Mouse (Mus musculus): ENCODE measurements around the gene Ankrd44. TPM values are rescaled to one million over a fixed set of nuclear protein-coding genes. Genes with fewer than 3 reads are reported as not detected.

Gene Ankrd44
- polyA plus RNA-seq, 1 experiment from 2014 or later = 16.7 TPM

DNA sequence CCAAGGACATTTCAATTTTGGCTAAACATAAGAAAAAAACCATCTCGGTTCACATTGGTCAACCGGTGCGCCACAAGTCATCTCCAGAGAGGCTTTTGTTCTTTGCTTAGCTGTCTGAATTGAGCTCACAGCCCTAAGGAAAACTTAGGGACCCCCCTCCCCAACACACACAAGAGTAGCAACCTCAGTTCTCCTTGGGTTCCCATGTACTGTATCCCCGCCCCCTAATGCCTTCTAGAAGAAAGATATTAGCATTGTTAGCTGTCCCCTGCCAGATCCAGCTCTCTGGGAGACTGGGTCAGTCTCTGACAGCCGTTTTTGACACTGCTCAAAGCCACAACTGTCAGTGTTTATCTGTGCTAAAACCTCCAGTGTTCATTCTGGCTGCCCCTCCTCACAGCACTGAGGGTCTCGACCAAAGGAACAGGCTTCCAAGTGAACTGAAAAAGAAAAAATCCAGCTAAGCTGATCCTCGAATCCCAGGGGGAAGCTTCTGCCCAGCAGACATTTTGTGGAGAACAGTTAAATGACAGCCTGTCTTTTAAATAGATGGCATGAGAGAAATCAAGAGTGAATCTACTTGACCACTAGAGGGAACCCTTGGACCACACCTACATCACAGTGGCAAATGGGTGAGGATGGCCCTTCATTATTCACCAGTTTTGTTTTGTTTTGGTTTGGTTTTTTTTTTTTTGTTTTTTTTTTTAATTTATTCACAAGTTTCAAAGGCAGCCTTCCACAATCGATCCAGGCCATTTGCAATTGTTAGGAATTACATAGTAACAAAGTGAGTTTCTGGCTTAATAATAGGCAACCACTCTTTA lies 260.4 kb downstream of the Ankrd44 start:
- Histone ChIP-seq H3K4me2 (no peak overlapping the region), H3K4me3 (no peak overlapping the region), H3K9me3 (no peaks in the 10 kb centered on the region), H3K9ac (no peak overlapping the region), H3K27ac (replicated peaks) (peak overlapping the region; percentile 38; the same call in 1 of the 2 replicates), H3K27me3 (0 out of 2 replicates have a peak, but pooled peaks cover 5% of the 10 kb centered on the region), H3K4me1 (replicated peaks) (peaks cover 16% of the 10 kb centered on the region), H3K36me3 (no peaks in the 10 kb centered on the region)
- 55% methylated on average over 8 of the region's 8 CpGs for WGBS
- peak; percentile 16; the same call in 1 of the 2 replicates for ATAC-seq (ENCODE audit: low read depth)

- H3K27ac ChIP-seq (replicated peaks) = peak overlapping the region; percentile 42; the same call in 1 of the 2 replicates
- no peaks in the 10 kb centered on the region for H3K36me3 ChIP-seq
- no peak overlapping the region for H3K4me2 ChIP-seq
- H3K4me3 ChIP-seq = no peak overlapping the region
- 0 out of 2 replicates have a peak, but pooled peaks cover 5% of the 10 kb centered on the region for H3K27me3 ChIP-seq
- H3K9ac ChIP-seq = no peak overlapping the region
- WGBS = 30% methylated on average over 4 of the region's 4 CpGs
- peaks cover 16% of the 10 kb centered on the region for H3K4me1 ChIP-seq (replicated peaks)
- 0 out of 2 replicates have a peak, but pooled peaks have one; percentile 41 for ATAC-seq (ENCODE audit: low read depth)
- H3K9me3 ChIP-seq = no peaks in the 10 kb centered on the region
These were observed 261.1 kb downstream of the Ankrd44 start for GRCm38 (mm10) chr1:54665095-54665494.

GRCm38 (mm10) chr1:54660674-54661073 lies 265.5 kb downstream of the Ankrd44 start:
- Histone ChIP-seq H3K4me1 (replicated peaks) (peaks cover 13% of the 10 kb centered on the region), H3K9ac (no peak overlapping the region), H3K9me3 (no peaks in the 10 kb centered on the region), H3K4me3 (no peak overlapping the region), H3K27me3 (0 out of 2 replicates have a peak, but pooled peaks cover 5% of the 10 kb centered on the region), H3K27ac (replicated peaks) (no peak overlapping the region), H3K36me3 (peaks cover 4% of the 10 kb centered on the region; the same call in 1 of the 2 replicates), H3K4me2 (no peak overlapping the region)
- ATAC-seq (ENCODE audit: low read depth) = no peak
- WGBS = 90% methylated on average over 6 of the region's 6 CpGs

- Histone ChIP-seq H3K9me3 (no peaks in the 10 kb centered on the region), H3K4me2 (no peak overlapping the region), H3K36me3 (peaks cover 15% of the 10 kb centered on the region), H3K4me1 (replicated peaks) (no peaks in the 10 kb centered on the region), H3K9ac (no peak overlapping the region), H3K27me3 (0 out of 2 replicates have a peak, but pooled peaks cover under 1% of the 10 kb centered on the region), H3K27ac (replicated peaks) (no peak overlapping the region), H3K4me3 (no peak overlapping the region)
- WGBS = 92% methylated on average over 4 of the region's 4 CpGs
- no peak for ATAC-seq (ENCODE audit: low read depth)
These were observed 267.6 kb downstream of the Ankrd44 start for GRCm38 (mm10) chr1:54658558-54658957.

GRCm38 (mm10) chr1:54648237-54648636 lies 277.9 kb downstream of the Ankrd44 start:
- no peak overlapping the region for H3K4me3 ChIP-seq
- ATAC-seq (ENCODE audit: low read depth) = no peak
- no peaks in the 10 kb centered on the region for H3K9me3 ChIP-seq
- H3K27ac ChIP-seq (replicated peaks) = no peak overlapping the region
- H3K27me3 ChIP-seq = no peaks in the 10 kb centered on the region
- no peak overlapping the region for H3K4me2 ChIP-seq
- H3K9ac ChIP-seq = no peak overlapping the region
- peaks cover 15% of the 10 kb centered on the region; the same call in 1 of the 2 replicates for H3K36me3 ChIP-seq
- WGBS = 88% methylated on average over 5 of the region's 5 CpGs
- 0 out of 2 replicates have a peak, but pooled peaks cover 4% of the 10 kb centered on the region for H3K4me1 ChIP-seq (replicated peaks)

DNA sequence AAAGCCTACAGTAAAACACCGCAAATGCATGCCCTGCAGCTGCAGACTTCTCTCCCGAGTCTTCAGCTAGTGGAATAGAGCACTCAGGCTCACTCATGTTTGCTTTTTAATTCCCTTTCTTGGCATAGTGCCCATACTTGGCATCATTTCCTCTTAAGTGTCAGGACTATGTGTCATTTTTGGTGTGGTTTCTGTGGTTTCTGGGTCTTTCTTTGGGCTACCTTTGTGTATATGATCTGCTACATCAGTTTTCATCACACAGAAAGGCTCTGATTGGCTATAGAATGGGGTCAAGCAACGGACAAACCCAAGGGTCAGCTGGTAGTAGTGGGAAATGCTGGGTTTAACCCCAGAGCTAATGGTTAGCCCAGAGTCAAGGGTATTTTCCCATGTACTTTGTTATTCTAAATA lies 278.8 kb downstream of the Ankrd44 start:
- H3K4me2 ChIP-seq = no peak overlapping the region
- H3K9ac ChIP-seq = no peak overlapping the region
- 0 out of 2 replicates have a peak, but pooled peaks cover 4% of the 10 kb centered on the region for H3K4me1 ChIP-seq (replicated peaks)
- H3K27me3 ChIP-seq = no peaks in the 10 kb centered on the region
- H3K36me3 ChIP-seq = peaks cover 12% of the 10 kb centered on the region; the same call in 1 of the 2 replicates
- H3K4me3 ChIP-seq = no peak overlapping the region
- no peaks in the 10 kb centered on the region for H3K9me3 ChIP-seq
- 67% methylated on average over 3 of the region's 3 CpGs for WGBS
- ATAC-seq (ENCODE audit: low read depth) = no peak
- H3K27ac ChIP-seq (replicated peaks) = no peak overlapping the region

- no peak overlapping the region for H3K4me2 ChIP-seq
- H3K9ac ChIP-seq = no peak overlapping the region
- H3K9me3 ChIP-seq = no peaks in the 10 kb centered on the region
- no peak overlapping the region for H3K4me3 ChIP-seq
- 37% methylated on average over 5 of the region's 5 CpGs for WGBS
- peak overlapping the region; percentile 72 for H3K27ac ChIP-seq (replicated peaks)
- H3K36me3 ChIP-seq = no peaks in the 10 kb centered on the region
- peaks cover 10% of the 10 kb centered on the region for H3K4me1 ChIP-seq (replicated peaks)
- H3K27me3 ChIP-seq = no peaks in the 10 kb centered on the region
- ATAC-seq (ENCODE audit: low read depth) = peak; percentile 66
These were observed 285.9 kb downstream of the Ankrd44 start for GRCm38 (mm10) chr1:54640184-54640795.

- Histone ChIP-seq H3K4me1 (replicated peaks) (peaks cover 10% of the 10 kb centered on the region), H3K27me3 (no peaks in the 10 kb centered on the region), H3K4me3 (no peak overlapping the region), H3K4me2 (no peak overlapping the region), H3K36me3 (no peaks in the 10 kb centered on the region), H3K27ac (replicated peaks) (peak overlapping the region; percentile 71), H3K9me3 (no peaks in the 10 kb centered on the region), H3K9ac (no peak overlapping the region)
- 42% methylated on average over 6 of the region's 6 CpGs for WGBS
- peak; percentile 69; the same call in 1 of the 2 replicates for ATAC-seq (ENCODE audit: low read depth)
These were observed 286.6 kb downstream of the Ankrd44 start for GRCm38 (mm10) chr1:54639506-54640078.

- Histone ChIP-seq H3K4me3 (no peak overlapping the region), H3K27ac (replicated peaks) (0 out of 2 replicates have a peak overlapping the region, but pooled peaks have one; percentile 71), H3K4me2 (no peak overlapping the region), H3K36me3 (no peaks in the 10 kb centered on the region), H3K9me3 (no peaks in the 10 kb centered on the region), H3K9ac (no peak overlapping the region), H3K27me3 (no peaks in the 10 kb centered on the region), H3K4me1 (replicated peaks) (peaks cover 10% of the 10 kb centered on the region)
- WGBS = 90% methylated on average over 2 of the region's 2 CpGs
- ATAC-seq (ENCODE audit: low read depth) = no peak; the same call in 1 of the 2 replicates
These were observed 287.1 kb downstream of the Ankrd44 start for GRCm38 (mm10) chr1:54639076-54639475.

- Histone ChIP-seq H3K4me1 (replicated peaks) (peaks cover 10% of the 10 kb centered on the region), H3K27ac (replicated peaks) (no peak overlapping the region), H3K36me3 (no peaks in the 10 kb centered on the region), H3K9ac (no peak overlapping the region), H3K4me3 (no peak overlapping the region), H3K9me3 (no peaks in the 10 kb centered on the region), H3K27me3 (no peaks in the 10 kb centered on the region), H3K4me2 (no peak overlapping the region)
- WGBS = 95% methylated on average over 2 of the region's 2 CpGs
- ATAC-seq (ENCODE audit: low read depth) = no peak
These were observed 288.8 kb downstream of the Ankrd44 start for GRCm38 (mm10) chr1:54637340-54637739.

- Histone ChIP-seq H3K9me3 (no peaks in the 10 kb centered on the region), H3K4me3 (no peak overlapping the region), H3K4me2 (no peak overlapping the region), H3K27ac (replicated peaks) (no peak overlapping the region), H3K4me1 (replicated peaks) (no peaks in the 10 kb centered on the region), H3K36me3 (no peaks in the 10 kb centered on the region), H3K27me3 (no peaks in the 10 kb centered on the region), H3K9ac (no peak overlapping the region)
- WGBS = 74% methylated on average over 1 of the region's 1 CpGs
- no peak for ATAC-seq (ENCODE audit: low read depth)
These were observed 297.1 kb downstream of the Ankrd44 start for GRCm38 (mm10) chr1:54629106-54629505.

- WGBS = 88% methylated on average over 6 of the region's 6 CpGs
- Histone ChIP-seq H3K27me3 (no peaks in the 10 kb centered on the region), H3K4me2 (no peak overlapping the region)
These were observed 311.2 kb downstream of the Ankrd44 start for GRCm38 (mm10) chr1:54614963-54615362.

More at GRCm38 (mm10) chr1:54614963-54615362, 311.2 kb downstream of the Ankrd44 start:
- no peak overlapping the region for H3K27ac ChIP-seq (replicated peaks)
- no peak overlapping the region for H3K4me3 ChIP-seq
- H3K9ac ChIP-seq = no peak overlapping the region
- no peak for ATAC-seq (ENCODE audit: low read depth)
- no peaks in the 10 kb centered on the region for H3K36me3 ChIP-seq
- no peaks in the 10 kb centered on the region for H3K4me1 ChIP-seq (replicated peaks)
- no peaks in the 10 kb centered on the region for H3K9me3 ChIP-seq

Measured in neural tube, embryonic 13.5 days (tissue).